Mouse (Mus musculus): ENCODE measurements around the gene Msrb2. TPM values are rescaled to one million over a fixed set of nuclear protein-coding genes. Genes with fewer than 3 reads are reported as not detected.

The Msrb2 gene
- polyA plus RNA-seq, 1 experiment from 2014 or later: 22.7 TPM

DNA sequence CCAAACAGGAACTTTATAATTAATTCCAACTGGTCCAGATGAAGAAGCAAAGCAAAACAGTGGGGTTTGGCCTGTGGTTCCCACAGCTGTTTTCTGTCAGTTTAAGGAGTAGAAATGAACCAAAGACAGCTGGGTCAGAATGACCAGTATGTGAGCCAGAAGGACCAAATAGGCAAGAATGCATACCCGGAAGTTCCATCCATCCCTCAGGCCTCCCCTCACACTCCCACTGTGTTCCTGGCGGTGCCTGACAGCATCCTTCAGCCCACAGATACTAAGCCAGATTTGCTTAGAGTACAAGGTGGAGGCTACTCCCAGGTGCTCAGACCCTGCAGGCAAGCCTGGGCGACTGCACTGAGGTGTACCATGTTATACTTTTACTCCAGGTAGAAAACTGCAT lies 35.3 kb downstream of the Msrb2 start:
- H3K9me3 ChIP-seq (ENCODE audit: control insufficient read depth, low read depth, low read length): no peaks in the 10 kb centered on the region
- H3K9ac ChIP-seq (replicated peaks; ENCODE audit: low read depth, low read length): no peak overlapping the region
- ATAC-seq (ENCODE audit: insufficient number of reproducible peaks, insufficient read depth, low FRiP score, low read depth): peak; percentile 66; the same call in 1 of the 2 replicates
- H3K27me3 ChIP-seq (ENCODE audit: control insufficient read depth, insufficient read depth, low read length): no peaks in the 10 kb centered on the region
- H3K4me3 ChIP-seq (ENCODE audit: low read depth, low read length): no peak overlapping the region
- WGBS: 48% methylated on average over 3 of the region's 3 CpGs
- H3K4me1 ChIP-seq (ENCODE audit: control insufficient read depth, insufficient read depth, low read length): no peaks in the 10 kb centered on the region
- no peaks in the 10 kb centered on the region for H3K36me3 ChIP-seq (ENCODE audit: control insufficient read depth, insufficient read depth, low read length)
- no peak overlapping the region for H3K27ac ChIP-seq (ENCODE audit: low read length)
- no peak overlapping the region for H3K4me2 ChIP-seq (replicated peaks; ENCODE audit: low read depth, low read length)

GRCm38 (mm10) chr2:19414222-19414965 lies 43.2 kb downstream of the Msrb2 start:
- H3K36me3 ChIP-seq (ENCODE audit: control insufficient read depth, insufficient read depth, low read length): no peaks in the 10 kb centered on the region
- H3K27me3 ChIP-seq (ENCODE audit: control insufficient read depth, insufficient read depth, low read length): no peaks in the 10 kb centered on the region
- no peak; the same call in 1 of the 2 replicates for ATAC-seq (ENCODE audit: insufficient number of reproducible peaks, insufficient read depth, low FRiP score, low read depth)
- no peak overlapping the region for H3K27ac ChIP-seq (ENCODE audit: low read length)
- no peaks in the 10 kb centered on the region for H3K9me3 ChIP-seq (ENCODE audit: control insufficient read depth, low read depth, low read length)
- H3K9ac ChIP-seq (replicated peaks; ENCODE audit: low read depth, low read length): no peak overlapping the region
- H3K4me1 ChIP-seq (ENCODE audit: control insufficient read depth, insufficient read depth, low read length): no peaks in the 10 kb centered on the region
- peak overlapping the region; percentile 43 for H3K4me2 ChIP-seq (replicated peaks; ENCODE audit: low read depth, low read length)
- 22% methylated on average over 19 of the region's 19 CpGs for WGBS
- peak overlapping the region; percentile 20 for H3K4me3 ChIP-seq (ENCODE audit: low read depth, low read length)

DNA sequence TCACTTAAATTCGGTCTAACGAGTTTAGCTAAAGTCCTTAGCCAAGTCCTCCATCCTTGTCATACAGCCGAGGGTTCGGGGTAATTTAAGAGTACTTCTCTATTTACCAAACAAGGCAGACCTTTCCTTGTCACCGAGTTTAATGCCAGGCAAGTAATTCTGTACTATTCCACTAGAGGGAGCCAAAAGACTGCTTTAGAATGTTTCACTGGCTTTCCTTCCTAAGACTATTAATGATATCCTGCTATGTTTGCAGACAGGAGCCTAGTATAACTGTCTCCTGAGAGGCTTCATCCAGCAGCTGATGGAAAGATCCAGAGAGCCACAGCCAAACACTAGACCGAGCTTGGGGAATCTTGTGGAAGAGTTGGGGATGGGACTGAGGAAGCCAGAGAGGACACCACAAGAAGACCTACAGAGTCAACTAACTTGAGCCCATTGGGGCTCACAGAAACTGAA lies 43.9 kb downstream of the Msrb2 start:
- Histone ChIP-seq H3K9me3 (ENCODE audit: control insufficient read depth, low read depth, low read length) (no peaks in the 10 kb centered on the region), H3K4me2 (replicated peaks; ENCODE audit: low read depth, low read length) (peak overlapping the region; percentile 43), H3K9ac (replicated peaks; ENCODE audit: low read depth, low read length) (no peak overlapping the region), H3K4me3 (ENCODE audit: low read depth, low read length) (peak overlapping the region; percentile 20; the same call in 1 of the 2 replicates), H3K36me3 (ENCODE audit: control insufficient read depth, insufficient read depth, low read length) (no peaks in the 10 kb centered on the region), H3K27me3 (ENCODE audit: control insufficient read depth, insufficient read depth, low read length) (no peaks in the 10 kb centered on the region), H3K27ac (ENCODE audit: low read length) (no peak overlapping the region), H3K4me1 (ENCODE audit: control insufficient read depth, insufficient read depth, low read length) (no peaks in the 10 kb centered on the region)
- ATAC-seq (ENCODE audit: insufficient number of reproducible peaks, insufficient read depth, low FRiP score, low read depth): no peak
- WGBS: 2% methylated on average over 6 of the region's 6 CpGs

DNA sequence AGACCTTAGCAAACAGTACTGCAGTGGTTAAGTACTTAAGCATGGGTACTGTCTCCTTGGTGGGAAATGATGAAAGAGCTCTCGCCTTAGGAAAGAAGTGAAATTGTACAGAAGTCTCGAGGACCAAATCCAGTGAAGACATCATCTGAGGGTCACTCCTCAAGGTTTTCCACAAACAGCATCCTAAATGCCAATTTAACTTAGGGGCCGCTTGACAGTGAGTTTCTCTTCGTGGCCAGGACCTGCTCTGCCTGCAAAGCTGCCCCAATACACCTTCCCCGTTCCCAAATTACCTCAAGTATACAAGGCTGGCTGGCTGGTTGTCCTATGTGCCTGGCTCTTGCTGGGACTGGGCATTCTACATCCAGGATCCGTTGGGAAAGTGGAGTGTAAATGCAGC lies 44.8 kb downstream of the Msrb2 start:
- no peaks in the 10 kb centered on the region for H3K9me3 ChIP-seq (ENCODE audit: control insufficient read depth, low read depth, low read length)

DNA sequence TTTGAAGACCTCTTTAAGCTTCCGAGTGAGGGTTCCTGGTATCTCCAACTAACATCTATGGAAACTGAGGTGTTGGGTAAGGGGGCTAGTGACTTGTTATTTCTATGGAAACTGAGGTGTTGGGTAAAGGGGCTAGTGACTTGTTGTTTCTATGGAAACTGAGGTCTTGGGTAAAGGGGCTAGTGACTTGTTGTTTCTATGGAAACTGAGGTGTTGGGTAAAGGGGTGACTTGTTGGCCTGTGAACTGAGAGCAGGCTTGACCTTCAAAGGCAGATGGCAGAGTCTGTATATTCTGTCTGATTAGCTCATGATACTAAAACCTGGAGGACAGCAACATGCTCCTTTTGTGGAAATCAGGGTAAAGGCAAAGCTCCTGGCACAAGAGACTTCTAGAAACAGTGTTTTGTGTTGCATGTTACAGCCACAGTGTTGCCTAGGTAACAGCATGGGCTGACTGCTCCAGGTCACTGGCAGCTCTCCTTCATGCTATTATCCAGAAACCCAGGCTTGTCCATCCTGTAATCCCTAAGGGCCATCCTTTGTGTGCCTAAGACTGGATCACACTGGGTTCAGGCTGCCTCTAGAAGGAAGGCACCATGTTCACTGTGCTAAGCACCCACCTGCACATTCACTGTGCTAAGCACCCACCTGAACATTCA lies 48.6 kb downstream of the Msrb2 start:
- Histone ChIP-seq H3K36me3 (ENCODE audit: control insufficient read depth, insufficient read depth, low read length) (no peaks in the 10 kb centered on the region), H3K9ac (replicated peaks; ENCODE audit: low read depth, low read length) (no peak overlapping the region), H3K9me3 (ENCODE audit: control insufficient read depth, low read depth, low read length) (no peaks in the 10 kb centered on the region), H3K4me2 (replicated peaks; ENCODE audit: low read depth, low read length) (no peak overlapping the region), H3K27me3 (ENCODE audit: control insufficient read depth, insufficient read depth, low read length) (no peaks in the 10 kb centered on the region), H3K4me1 (ENCODE audit: control insufficient read depth, insufficient read depth, low read length) (no peaks in the 10 kb centered on the region), H3K27ac (ENCODE audit: low read length) (no peak overlapping the region), H3K4me3 (ENCODE audit: low read depth, low read length) (no peak overlapping the region)
- ATAC-seq (ENCODE audit: insufficient number of reproducible peaks, insufficient read depth, low FRiP score, low read depth): no peak
- WGBS: 67% methylated on average over 1 of the region's 1 CpGs

More for the DNA sequence above, 44.8 kb downstream of the Msrb2 start:
- H3K4me1 ChIP-seq (ENCODE audit: control insufficient read depth, insufficient read depth, low read length): no peaks in the 10 kb centered on the region
- H3K27ac ChIP-seq (ENCODE audit: low read length): no peak overlapping the region
- H3K9ac ChIP-seq (replicated peaks; ENCODE audit: low read depth, low read length): no peak overlapping the region
- H3K36me3 ChIP-seq (ENCODE audit: control insufficient read depth, insufficient read depth, low read length): no peaks in the 10 kb centered on the region
- no peaks in the 10 kb centered on the region for H3K27me3 ChIP-seq (ENCODE audit: control insufficient read depth, insufficient read depth, low read length)
- H3K4me3 ChIP-seq (ENCODE audit: low read depth, low read length): no peak overlapping the region
- WGBS: 76% methylated on average over 6 of the region's 6 CpGs
- ATAC-seq (ENCODE audit: insufficient number of reproducible peaks, insufficient read depth, low FRiP score, low read depth): no peak
- H3K4me2 ChIP-seq (replicated peaks; ENCODE audit: low read depth, low read length): no peak overlapping the region

DNA sequence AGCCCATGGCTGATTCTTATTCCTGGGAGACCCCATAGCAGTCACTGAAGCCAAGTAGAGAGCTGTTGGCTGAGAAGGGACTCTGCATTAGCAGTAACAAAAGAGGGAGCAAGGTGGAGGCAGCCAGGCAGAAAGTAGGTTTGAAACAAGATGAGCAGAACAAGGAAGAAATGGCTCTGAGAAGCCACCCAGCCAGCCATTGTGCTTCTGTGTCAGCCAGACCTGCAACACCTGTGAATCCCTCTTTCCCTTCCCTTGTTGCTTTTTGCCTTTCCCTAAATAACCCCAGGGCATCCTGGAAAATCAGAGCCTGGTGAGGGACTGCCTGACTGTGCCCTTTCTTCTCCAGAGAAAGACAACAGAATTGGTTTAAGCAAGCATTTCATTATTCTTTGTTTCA lies 51.0 kb downstream of the Msrb2 start:
- ATAC-seq (ENCODE audit: insufficient number of reproducible peaks, insufficient read depth, low FRiP score, low read depth): no peak
- no peak overlapping the region for H3K27ac ChIP-seq (ENCODE audit: low read length)
- H3K4me1 ChIP-seq (ENCODE audit: control insufficient read depth, insufficient read depth, low read length): no peaks in the 10 kb centered on the region
- H3K9ac ChIP-seq (replicated peaks; ENCODE audit: low read depth, low read length): no peak overlapping the region
- no peak overlapping the region for H3K4me2 ChIP-seq (replicated peaks; ENCODE audit: low read depth, low read length)
- no peaks in the 10 kb centered on the region for H3K27me3 ChIP-seq (ENCODE audit: control insufficient read depth, insufficient read depth, low read length)
- H3K9me3 ChIP-seq (ENCODE audit: control insufficient read depth, low read depth, low read length): no peaks in the 10 kb centered on the region
- H3K36me3 ChIP-seq (ENCODE audit: control insufficient read depth, insufficient read depth, low read length): no peaks in the 10 kb centered on the region
- no peak overlapping the region for H3K4me3 ChIP-seq (ENCODE audit: low read depth, low read length)

DNA sequence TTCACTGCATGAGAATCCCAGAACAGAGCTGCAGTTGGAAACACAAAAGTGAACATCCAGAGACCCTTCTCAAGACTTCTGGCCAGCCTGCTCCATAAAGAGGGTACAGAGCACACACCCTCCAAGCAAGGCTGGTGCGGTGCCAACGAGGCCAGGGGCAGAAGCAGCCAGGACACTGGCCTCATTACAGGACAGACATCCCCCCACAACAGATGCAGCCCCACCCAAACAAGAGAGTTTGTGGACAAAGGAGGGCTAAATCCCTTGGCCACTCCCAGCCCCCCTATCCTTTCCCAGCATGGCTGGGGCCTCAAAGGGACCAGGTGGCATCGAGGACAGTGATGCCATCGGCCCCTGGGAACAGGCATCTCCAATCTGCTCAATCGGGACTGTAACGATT lies 51.8 kb downstream of the Msrb2 start:
- ATAC-seq (ENCODE audit: insufficient number of reproducible peaks, insufficient read depth, low FRiP score, low read depth): no peak
- Histone ChIP-seq H3K36me3 (ENCODE audit: control insufficient read depth, insufficient read depth, low read length) (no peaks in the 10 kb centered on the region), H3K27ac (ENCODE audit: low read length) (no peak overlapping the region), H3K4me1 (ENCODE audit: control insufficient read depth, insufficient read depth, low read length) (no peaks in the 10 kb centered on the region), H3K9me3 (ENCODE audit: control insufficient read depth, low read depth, low read length) (no peaks in the 10 kb centered on the region), H3K4me2 (replicated peaks; ENCODE audit: low read depth, low read length) (no peak overlapping the region), H3K27me3 (ENCODE audit: control insufficient read depth, insufficient read depth, low read length) (peaks cover 3% of the 10 kb centered on the region; the same call in 1 of the 2 replicates), H3K9ac (replicated peaks; ENCODE audit: low read depth, low read length) (no peak overlapping the region), H3K4me3 (ENCODE audit: low read depth, low read length) (no peak overlapping the region)
- 76% methylated on average over 6 of the region's 6 CpGs for WGBS

GRCm38 (mm10) chr2:19429031-19429430 lies 57.8 kb downstream of the Msrb2 start:
- no peaks in the 10 kb centered on the region for H3K4me1 ChIP-seq (ENCODE audit: control insufficient read depth, insufficient read depth, low read length)

More at GRCm38 (mm10) chr2:19429031-19429430, 57.8 kb downstream of the Msrb2 start:
- no peak overlapping the region for H3K4me2 ChIP-seq (replicated peaks; ENCODE audit: low read depth, low read length)
- no peak overlapping the region for H3K4me3 ChIP-seq (ENCODE audit: low read depth, low read length)
- H3K9ac ChIP-seq (replicated peaks; ENCODE audit: low read depth, low read length): no peak overlapping the region
- ATAC-seq (ENCODE audit: insufficient number of reproducible peaks, insufficient read depth, low FRiP score, low read depth): 0 out of 2 replicates have a peak, but pooled peaks have one; percentile 66
- WGBS: 5% methylated on average over 10 of the region's 10 CpGs
- H3K27me3 ChIP-seq (ENCODE audit: control insufficient read depth, insufficient read depth, low read length): peaks cover 47% of the 10 kb centered on the region
- no peak overlapping the region for H3K27ac ChIP-seq (ENCODE audit: low read length)
- no peaks in the 10 kb centered on the region for H3K9me3 ChIP-seq (ENCODE audit: control insufficient read depth, low read depth, low read length)
- H3K36me3 ChIP-seq (ENCODE audit: control insufficient read depth, insufficient read depth, low read length): no peaks in the 10 kb centered on the region
